Mouse (Mus musculus): ENCODE measurements at regions not wholly inside any gene's neighbourhood (a gene's known extent, or its start where the extent isn't known, plus 50 kb on each side); places are given as distances from the start of the nearest gene placed in this dataset.
A peak's percentile ranks its signal among the peaks of the same experiment; 100 is the strongest.

DNA sequence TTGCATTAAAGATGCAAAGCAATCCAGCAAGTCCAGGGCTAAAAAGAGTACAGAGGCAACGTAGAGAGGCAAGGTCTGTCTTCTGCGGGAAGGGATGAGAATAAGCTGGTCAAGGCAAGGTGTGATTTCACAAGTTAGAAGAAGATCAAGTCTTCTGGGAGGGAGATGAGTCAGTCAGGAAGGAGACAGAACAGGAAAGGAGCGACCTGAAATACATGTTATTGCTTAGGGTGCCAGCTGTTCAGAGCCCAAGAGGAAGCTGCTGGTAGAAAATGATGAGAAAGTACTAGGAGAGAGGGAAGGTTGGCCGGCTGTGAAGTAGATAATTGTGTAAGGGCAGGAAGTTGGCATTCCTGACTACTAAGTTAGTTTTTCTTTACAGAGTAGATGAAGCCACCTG lies 140.1 kb upstream of the Adra1d start:
- Histone ChIP-seq H3K4me1 (replicated peaks; ENCODE audit: low read depth, low read length) (peaks cover 13% of the 10 kb centered on the region), H3K9me3 (ENCODE audit: low read length) (no peaks in the 10 kb centered on the region), H3K36me3 (ENCODE audit: insufficient read depth, low read length) (no peaks in the 10 kb centered on the region), H3K4me3 (replicated peaks; ENCODE audit: low read length) (no peak overlapping the region), H3K27me3 (ENCODE audit: insufficient read depth, low read length) (peaks cover 6% of the 10 kb centered on the region; the same call in 1 of the 2 replicates)
- TF ChIP-seq POU5F1 (IDR thresholded peaks at IDR 0.05; ENCODE audit: borderline replicate concordance, low read length) = no peak
- TF ChIP-seq CTCF (conservative IDR thresholded peaks at IDR 0.05; ENCODE audit: low read length) = no peak
- TF ChIP-seq NANOG (IDR thresholded peaks at IDR 0.05; ENCODE audit: borderline replicate concordance, low read length) = no peak

DNA sequence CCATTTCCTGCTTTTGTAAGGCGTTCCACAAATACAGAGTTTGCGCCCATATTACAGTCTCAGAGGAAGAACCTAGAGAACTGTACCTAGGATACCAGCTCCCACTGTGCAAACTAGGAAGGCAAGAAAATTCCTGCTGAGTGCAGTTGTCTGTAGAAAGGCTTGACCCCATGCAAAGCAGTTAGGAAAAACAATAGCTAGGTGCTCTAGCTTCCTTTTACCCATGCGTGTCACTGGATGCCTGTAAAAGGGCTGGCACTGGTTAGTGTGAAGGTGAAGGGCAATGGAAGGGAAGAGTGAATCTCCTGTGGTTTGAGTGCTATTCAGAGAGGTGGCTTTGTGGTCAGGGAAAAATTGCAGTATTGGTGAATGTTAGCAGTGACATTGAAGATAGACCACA lies 137.7 kb upstream of the Adra1d start:
- no peaks in the 10 kb centered on the region for H3K36me3 ChIP-seq (ENCODE audit: insufficient read depth, low read length)
- H3K4me1 ChIP-seq (replicated peaks; ENCODE audit: low read depth, low read length) = peaks cover 13% of the 10 kb centered on the region
- TF ChIP-seq NANOG (IDR thresholded peaks at IDR 0.05; ENCODE audit: borderline replicate concordance, low read length) (peak; percentile 70; the same call in 1 of the 2 replicates), POU5F1 (IDR thresholded peaks at IDR 0.05; ENCODE audit: borderline replicate concordance, low read length) (no peak)
- H3K27me3 ChIP-seq (ENCODE audit: insufficient read depth, low read length) = peaks cover 6% of the 10 kb centered on the region; the same call in 1 of the 2 replicates
- H3K9me3 ChIP-seq (ENCODE audit: low read length) = no peaks in the 10 kb centered on the region
- H3K4me3 ChIP-seq (replicated peaks; ENCODE audit: low read length) = no peak overlapping the region

DNA sequence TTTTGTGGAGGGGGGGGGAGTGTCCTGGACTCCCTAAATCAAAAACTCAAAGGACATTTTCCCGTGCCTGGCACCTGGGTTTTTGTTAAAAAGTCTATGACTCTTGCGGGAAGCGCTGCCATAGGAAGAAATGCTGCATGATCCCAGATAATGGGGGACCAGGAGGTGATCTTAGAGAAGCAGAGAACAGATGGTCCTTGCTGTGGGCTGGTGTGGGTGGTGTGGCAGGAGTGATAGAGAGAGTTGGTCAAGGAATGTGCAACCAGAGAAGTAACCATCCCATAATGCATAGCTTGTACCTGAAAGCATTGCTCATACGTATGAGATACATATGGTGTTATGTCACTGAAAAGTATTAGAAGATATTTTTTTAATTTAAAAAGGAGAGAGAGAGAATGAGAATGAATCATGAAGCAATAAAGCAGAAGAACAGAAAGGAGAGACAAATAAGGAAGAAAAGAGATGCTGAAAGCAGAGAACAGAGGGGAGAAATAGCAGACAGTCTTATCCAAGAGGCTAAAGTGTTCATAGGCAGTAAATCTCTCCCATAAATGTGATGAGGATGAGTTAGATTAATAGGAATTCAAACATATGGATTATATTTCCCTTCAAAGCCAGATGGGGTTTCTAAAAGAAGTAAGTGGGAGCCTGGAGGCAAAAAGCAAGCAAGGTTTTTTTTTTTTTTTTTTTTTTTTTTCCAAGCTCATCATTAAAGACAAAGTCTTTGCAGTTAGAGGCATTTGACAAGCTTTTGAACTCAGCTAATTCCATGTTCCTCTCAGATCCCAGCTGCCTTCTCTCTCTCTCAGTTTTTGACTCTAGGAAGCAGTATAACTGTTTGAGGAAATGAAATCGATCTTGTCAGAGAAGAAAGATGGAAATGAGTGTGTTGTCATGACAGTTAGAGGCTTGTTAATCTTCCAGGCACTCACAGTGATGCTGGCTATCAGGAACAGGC lies 136.2 kb upstream of the Adra1d start:
- Histone ChIP-seq H3K9me3 (ENCODE audit: low read length) (no peaks in the 10 kb centered on the region), H3K27me3 (ENCODE audit: insufficient read depth, low read length) (peaks cover 6% of the 10 kb centered on the region; the same call in 1 of the 2 replicates), H3K36me3 (ENCODE audit: insufficient read depth, low read length) (no peaks in the 10 kb centered on the region), H3K4me1 (replicated peaks; ENCODE audit: low read depth, low read length) (peaks cover 13% of the 10 kb centered on the region), H3K4me3 (replicated peaks; ENCODE audit: low read length) (no peak overlapping the region)
- TF ChIP-seq CTCF (conservative IDR thresholded peaks at IDR 0.05; ENCODE audit: low read length) = no peak
- no peak for TF ChIP-seq POU5F1 (IDR thresholded peaks at IDR 0.05; ENCODE audit: borderline replicate concordance, low read length)
- no peak for TF ChIP-seq NANOG (IDR thresholded peaks at IDR 0.05; ENCODE audit: borderline replicate concordance, low read length)

- no peak for TF ChIP-seq CTCF (conservative IDR thresholded peaks at IDR 0.05; ENCODE audit: low read length)
- no peak for TF ChIP-seq POU5F1 (IDR thresholded peaks at IDR 0.05; ENCODE audit: borderline replicate concordance, low read length)
- no peak for TF ChIP-seq NANOG (IDR thresholded peaks at IDR 0.05; ENCODE audit: borderline replicate concordance, low read length)
- Histone ChIP-seq H3K9me3 (ENCODE audit: low read length) (no peaks in the 10 kb centered on the region), H3K27me3 (ENCODE audit: insufficient read depth, low read length) (peaks cover 3% of the 10 kb centered on the region; the same call in 1 of the 2 replicates), H3K4me1 (replicated peaks; ENCODE audit: low read depth, low read length) (peaks cover 13% of the 10 kb centered on the region), H3K4me3 (replicated peaks; ENCODE audit: low read length) (no peak overlapping the region), H3K36me3 (ENCODE audit: insufficient read depth, low read length) (no peaks in the 10 kb centered on the region)
Measured at GRCm38 (mm10) chr2:131696307-131696706, 134.2 kb upstream of the Adra1d start.

DNA sequence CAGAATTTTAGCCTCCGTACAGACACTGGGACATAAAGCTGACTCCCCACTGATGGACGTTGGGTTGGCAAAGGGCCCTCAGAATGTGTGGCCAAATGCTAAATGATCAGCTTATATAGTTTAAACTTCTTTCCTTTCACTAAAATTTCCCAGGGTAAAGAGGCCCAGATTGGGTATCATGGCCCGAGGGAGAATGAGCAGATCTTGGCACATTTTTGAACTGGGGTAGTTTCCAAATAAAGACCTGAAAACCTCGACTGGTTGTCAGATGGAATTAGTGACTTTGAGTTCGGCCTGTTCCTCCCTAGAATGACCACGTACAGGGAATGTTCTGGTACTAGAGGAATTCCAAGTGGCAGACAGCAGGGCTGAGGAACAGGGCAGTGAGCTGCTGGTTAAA lies 127.9 kb upstream of the Adra1d start:
- no peaks in the 10 kb centered on the region for H3K4me1 ChIP-seq (replicated peaks; ENCODE audit: low read depth, low read length)
- no peak overlapping the region for H3K4me3 ChIP-seq (replicated peaks; ENCODE audit: low read length)
- TF ChIP-seq CTCF (conservative IDR thresholded peaks at IDR 0.05; ENCODE audit: low read length) (no peak), NANOG (IDR thresholded peaks at IDR 0.05; ENCODE audit: borderline replicate concordance, low read length) (no peak), POU5F1 (IDR thresholded peaks at IDR 0.05; ENCODE audit: borderline replicate concordance, low read length) (no peak)
- peaks cover 11% of the 10 kb centered on the region for H3K9me3 ChIP-seq (ENCODE audit: low read length)
- no peaks in the 10 kb centered on the region for H3K36me3 ChIP-seq (ENCODE audit: insufficient read depth, low read length)
- H3K27me3 ChIP-seq (ENCODE audit: insufficient read depth, low read length) = no peaks in the 10 kb centered on the region

GRCm38 (mm10) chr2:131688282-131688681 lies 126.2 kb upstream of the Adra1d start:
- no peak overlapping the region for H3K4me3 ChIP-seq (replicated peaks; ENCODE audit: low read length)
- no peaks in the 10 kb centered on the region for H3K36me3 ChIP-seq (ENCODE audit: insufficient read depth, low read length)
- TF ChIP-seq CTCF (conservative IDR thresholded peaks at IDR 0.05; ENCODE audit: low read length) (no peak), POU5F1 (IDR thresholded peaks at IDR 0.05; ENCODE audit: borderline replicate concordance, low read length) (no peak), NANOG (IDR thresholded peaks at IDR 0.05; ENCODE audit: borderline replicate concordance, low read length) (no peak)
- peaks cover 13% of the 10 kb centered on the region for H3K9me3 ChIP-seq (ENCODE audit: low read length)
- no peaks in the 10 kb centered on the region for H3K4me1 ChIP-seq (replicated peaks; ENCODE audit: low read depth, low read length)
- H3K27me3 ChIP-seq (ENCODE audit: insufficient read depth, low read length) = no peaks in the 10 kb centered on the region

GRCm38 (mm10) chr2:131687449-131687848 lies 125.4 kb upstream of the Adra1d start:
- Histone ChIP-seq H3K27me3 (ENCODE audit: insufficient read depth, low read length) (no peaks in the 10 kb centered on the region), H3K36me3 (ENCODE audit: insufficient read depth, low read length) (no peaks in the 10 kb centered on the region), H3K4me1 (replicated peaks; ENCODE audit: low read depth, low read length) (no peaks in the 10 kb centered on the region), H3K9me3 (ENCODE audit: low read length) (peaks cover 13% of the 10 kb centered on the region), H3K4me3 (replicated peaks; ENCODE audit: low read length) (no peak overlapping the region)
- TF ChIP-seq CTCF (conservative IDR thresholded peaks at IDR 0.05; ENCODE audit: low read length) (no peak), POU5F1 (IDR thresholded peaks at IDR 0.05; ENCODE audit: borderline replicate concordance, low read length) (no peak)

GRCm38 (mm10) chr2:131686748-131687147 lies 124.7 kb upstream of the Adra1d start:
- Histone ChIP-seq H3K9me3 (ENCODE audit: low read length) (peaks cover 13% of the 10 kb centered on the region), H3K4me3 (replicated peaks; ENCODE audit: low read length) (no peak overlapping the region), H3K36me3 (ENCODE audit: insufficient read depth, low read length) (no peaks in the 10 kb centered on the region), H3K4me1 (replicated peaks; ENCODE audit: low read depth, low read length) (no peaks in the 10 kb centered on the region), H3K27me3 (ENCODE audit: insufficient read depth, low read length) (no peaks in the 10 kb centered on the region)
- TF ChIP-seq POU5F1 (IDR thresholded peaks at IDR 0.05; ENCODE audit: borderline replicate concordance, low read length) (no peak), CTCF (conservative IDR thresholded peaks at IDR 0.05; ENCODE audit: low read length) (no peak), NANOG (IDR thresholded peaks at IDR 0.05; ENCODE audit: borderline replicate concordance, low read length) (no peak)

Measured in E14TG2a.4 (cell line).